8 mouse cellular contexts compared by ENCODE assay signal in the genomic region with DNA sequence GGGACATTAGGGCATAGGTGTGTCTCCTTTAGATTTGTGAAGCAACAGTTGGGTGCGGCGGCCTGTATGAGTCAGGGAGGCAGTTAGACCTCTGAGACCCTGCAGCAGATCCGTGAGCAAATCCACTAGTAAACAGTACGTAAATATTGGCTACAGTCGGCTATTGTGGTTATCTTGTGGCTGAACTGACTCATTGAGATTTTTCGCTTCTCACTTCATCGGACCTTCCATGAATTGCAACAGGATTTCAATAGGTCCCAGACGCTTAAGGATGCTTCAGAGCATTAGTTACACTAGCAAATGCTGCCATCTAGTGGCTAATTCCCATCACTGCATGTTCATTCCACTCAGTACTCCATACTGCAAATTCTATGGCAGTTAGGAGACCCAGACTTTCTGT.
DNase-seq lines count a peak whose midpoint lies in the region; ATAC-seq lines count a peak whose summit lies in the region.

No protein-coding gene starts in this region.

- ATAC-seq in heart, embryonic 11.5 days (replicated peaks; ENCODE audit: insufficient number of reproducible peaks, low FRiP score, low TSS enrichment) = no peak
- peak; percentile 74 for ATAC-seq in megakaryocyte-erythroid progenitor cell, adult 5-6 weeks (replicated peaks; ENCODE audit: low FRiP score, low TSS enrichment, poor library complexity, severe bottlenecking)

- DNase-seq in heart, adult 11 months = peak; percentile 90
- peak; percentile 79 to 87 for DNase-seq in cerebellum, postnatal 10 days
- peak; percentile 27 to 65 for DNase-seq in frontal cortex, postnatal 10 days (ENCODE audit: low spot score in 2 of 2)
- DNase-seq in induced T-regulatory cell, adult 2 months (ENCODE audit: low read depth) = peak; percentile 63
- peak; percentile 53 to 70 for DNase-seq in left cerebral cortex, adult 18-20 months (ENCODE audit: low spot score in 2 of 2)
- peak; percentile 61 for DNase-seq in right cerebral cortex, postnatal 14 days

- WGBS in heart, embryonic 11.5 days (ENCODE audit: insufficient replicate concordance) = 39% methylated on average over 8 of the region's 8 CpGs

- H3K4me1 ChIP-seq in heart, embryonic 11.5 days (ENCODE audit: control insufficient read depth, insufficient read depth, low read length) = no peaks in the 10 kb centered on the region

- H3K9ac ChIP-seq in heart, embryonic 11.5 days (ENCODE audit: low read depth, low read length) = no peak overlapping the region

- no peak overlapping the region for H3K4me3 ChIP-seq in heart, embryonic 11.5 days (ENCODE audit: low read depth, low read length)

- no peaks in the 10 kb centered on the region for H3K27me3 ChIP-seq in heart, embryonic 11.5 days (ENCODE audit: control insufficient read depth, insufficient read depth, low read length)

- H3K9me3 ChIP-seq in heart, embryonic 11.5 days (replicated peaks; ENCODE audit: control insufficient read depth, low read length) = no peaks in the 10 kb centered on the region

- H3K4me2 ChIP-seq in heart, embryonic 11.5 days = no peak overlapping the region

- no peaks in the 10 kb centered on the region for H3K36me3 ChIP-seq in heart, embryonic 11.5 days (ENCODE audit: control insufficient read depth, insufficient read depth, low read length)

- no peak overlapping the region for H3K27ac ChIP-seq in heart, embryonic 11.5 days (ENCODE audit: low read depth, low read length)
